Mouse (Mus musculus) adrenal gland, adult 18-20 months (tissue): ENCODE measurements around the gene Adgrl2. TPM values are rescaled to one million over a fixed set of nuclear protein-coding genes. Genes with fewer than 3 reads are reported as not detected.

Experiments
- DNase-seq, 2 experiments: peaks; one replicate each; pipeline ENCODE4 v3.0.0; 2021 to 2022; ENCODE audit warnings: low spot score in 2 of 2
- total RNA-seq, 2 experiments: library from RNA; stranded (reverse); gene quantifications; 1 replicate in 1 of 2; 2 replicates in 1 of 2; pipeline ENCODE4 v1.2.3; 2021

Adgrl2 gene
- total RNA-seq, 2 experiments from 2014 or later: 43.4 to 55.1 TPM

DNA sequence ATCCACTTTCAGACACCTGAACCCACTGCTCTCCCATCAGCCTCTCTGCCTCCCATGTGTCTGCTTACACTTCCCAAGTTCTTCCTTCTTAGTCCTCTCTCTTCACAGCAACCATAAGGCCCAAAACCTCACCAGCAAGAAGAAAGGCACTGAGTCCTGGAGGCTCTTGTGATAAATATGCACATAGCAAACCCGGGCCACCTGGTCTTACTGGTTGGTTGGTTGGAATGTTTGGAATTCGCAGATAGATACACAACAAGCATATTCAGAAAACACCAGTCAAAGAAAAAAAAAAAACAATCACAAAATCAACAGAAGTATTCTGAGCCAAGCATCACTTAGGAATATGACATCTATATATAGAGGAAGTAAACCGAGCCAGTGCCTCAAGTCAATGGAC lies 64.0 kb downstream of the Adgrl2 start:
- no peak for DNase-seq

DNA sequence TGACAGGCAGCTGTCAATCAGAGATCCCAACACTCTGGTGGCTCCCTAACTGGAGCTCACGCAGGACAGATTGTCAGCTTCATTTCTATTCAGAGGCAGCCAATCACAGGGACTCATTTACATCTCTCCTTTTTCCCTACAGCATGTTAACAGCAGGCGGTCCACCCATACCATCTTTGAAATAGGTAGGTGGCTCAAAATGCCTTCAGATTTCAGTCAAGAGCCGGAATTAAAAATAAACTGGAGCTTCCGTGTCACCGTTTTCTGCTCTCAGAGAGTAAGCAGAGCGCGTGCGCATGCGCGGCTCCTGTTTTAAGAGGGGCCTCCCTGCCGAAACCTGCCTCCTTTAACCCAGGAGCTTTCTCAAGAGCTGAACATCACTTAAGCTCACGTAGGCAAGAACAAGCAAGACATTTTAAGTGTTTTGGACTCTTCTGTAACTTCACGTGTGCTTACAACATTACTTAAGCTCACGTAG lies 67.7 kb downstream of the Adgrl2 start:
- no peak for DNase-seq

DNA sequence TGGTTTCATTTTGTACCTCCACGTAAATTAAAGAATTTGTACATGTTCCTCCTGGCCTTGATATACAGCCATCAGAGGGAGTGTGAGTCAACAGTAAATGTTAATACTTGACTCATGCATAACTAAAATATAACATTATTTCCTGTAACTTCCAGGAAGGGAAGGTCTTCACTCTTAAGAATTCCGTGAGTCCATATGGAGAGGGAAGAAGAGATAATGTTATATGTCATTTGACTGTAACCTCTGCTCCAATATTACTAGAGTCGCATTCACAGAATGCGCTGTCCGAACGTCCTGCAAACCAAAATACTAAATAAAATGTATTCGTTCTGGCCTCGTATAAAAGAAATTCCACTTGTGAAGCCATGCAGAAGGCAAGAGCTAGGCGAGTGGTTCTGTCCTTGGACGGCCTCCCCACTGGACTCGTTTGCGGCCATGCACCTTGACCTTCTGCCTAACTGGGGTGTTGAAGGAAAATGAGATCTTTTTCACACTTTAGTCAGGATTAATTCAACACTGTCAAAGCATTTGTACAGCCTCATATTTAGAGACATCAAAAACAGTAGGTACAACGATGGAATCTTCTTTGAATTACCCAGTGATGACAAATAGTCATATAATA lies 68.3 kb downstream of the Adgrl2 start:
- no peak for DNase-seq

DNA sequence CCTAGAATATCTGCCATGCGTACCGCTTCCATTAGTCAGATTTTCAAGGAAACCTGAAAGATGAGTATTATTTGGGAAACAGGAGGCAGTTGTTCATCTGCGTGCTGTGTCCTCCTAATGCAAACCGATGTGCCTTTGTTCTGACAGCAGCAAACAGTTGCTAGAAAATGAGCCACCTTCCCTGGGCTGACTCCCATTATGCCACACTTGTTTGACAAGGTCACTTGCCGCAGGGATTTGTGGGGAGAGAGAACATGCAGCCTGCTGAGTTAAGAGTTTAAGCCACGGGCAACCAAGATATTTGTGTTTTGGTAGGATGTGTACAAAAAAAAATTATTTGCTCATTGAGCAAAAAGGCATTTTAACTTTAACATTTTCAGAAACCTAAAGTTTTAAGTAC lies 69.5 kb downstream of the Adgrl2 start:
- no peak for DNase-seq

DNA sequence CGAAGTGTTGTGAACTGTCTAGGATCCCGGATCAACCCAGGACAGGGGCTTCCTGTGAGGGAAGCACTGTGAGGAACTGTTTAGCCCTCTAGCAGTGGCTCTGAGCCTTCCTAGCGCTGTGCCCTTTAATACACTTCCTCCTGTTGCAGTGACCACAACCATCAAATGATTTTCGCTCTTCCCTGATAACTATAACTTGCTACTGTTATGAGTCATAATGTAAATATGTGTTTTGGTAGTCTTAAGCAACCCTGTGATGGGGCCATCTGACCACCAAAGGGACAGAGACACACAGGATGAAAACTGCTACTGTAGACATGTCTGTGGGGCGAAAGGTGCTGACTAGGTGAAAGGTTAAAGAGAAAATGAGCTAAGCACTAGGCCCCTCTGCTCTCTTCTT lies 71.9 kb downstream of the Adgrl2 start:
- DNase-seq: no peak

DNA sequence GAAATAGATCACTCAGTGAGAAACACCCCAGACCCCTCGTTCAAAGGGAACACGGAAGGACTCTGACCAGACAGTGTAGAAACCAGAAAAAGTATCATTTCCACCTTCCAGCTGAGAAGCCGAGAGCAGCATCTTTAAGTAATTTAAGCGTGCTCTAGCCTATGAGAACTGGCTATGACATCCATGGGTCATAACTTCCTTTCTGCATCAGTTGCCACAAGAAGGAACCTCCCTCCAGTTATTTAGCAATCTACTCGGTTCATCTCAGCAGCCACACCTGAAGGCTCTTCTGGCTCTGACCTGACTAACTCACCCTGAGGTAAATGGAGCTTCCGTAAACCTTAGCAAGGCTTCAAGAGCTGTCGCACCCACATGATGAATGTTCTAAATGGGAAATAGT lies 72.5 kb downstream of the Adgrl2 start:
- DNase-seq: no peak

DNA sequence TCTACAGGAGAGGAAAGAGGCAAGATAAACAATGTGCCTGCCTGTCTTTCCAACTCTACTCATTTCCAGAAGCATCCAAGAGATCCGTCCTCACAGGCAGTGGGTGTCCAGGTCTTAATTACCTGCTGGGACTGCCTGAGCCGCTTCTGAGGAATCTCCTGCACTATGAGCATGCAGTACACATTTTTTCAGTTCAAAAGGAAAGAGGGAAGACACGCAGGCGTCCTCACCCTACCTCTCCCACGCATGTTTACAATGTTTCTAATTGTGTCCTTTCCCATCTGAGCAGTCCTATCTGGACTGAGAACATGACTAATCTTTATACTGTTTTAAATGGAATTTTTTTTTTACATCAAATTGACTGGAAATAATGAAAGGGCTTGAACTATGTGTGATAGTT lies 74.1 kb downstream of the Adgrl2 start:
- DNase-seq: no peak

DNA sequence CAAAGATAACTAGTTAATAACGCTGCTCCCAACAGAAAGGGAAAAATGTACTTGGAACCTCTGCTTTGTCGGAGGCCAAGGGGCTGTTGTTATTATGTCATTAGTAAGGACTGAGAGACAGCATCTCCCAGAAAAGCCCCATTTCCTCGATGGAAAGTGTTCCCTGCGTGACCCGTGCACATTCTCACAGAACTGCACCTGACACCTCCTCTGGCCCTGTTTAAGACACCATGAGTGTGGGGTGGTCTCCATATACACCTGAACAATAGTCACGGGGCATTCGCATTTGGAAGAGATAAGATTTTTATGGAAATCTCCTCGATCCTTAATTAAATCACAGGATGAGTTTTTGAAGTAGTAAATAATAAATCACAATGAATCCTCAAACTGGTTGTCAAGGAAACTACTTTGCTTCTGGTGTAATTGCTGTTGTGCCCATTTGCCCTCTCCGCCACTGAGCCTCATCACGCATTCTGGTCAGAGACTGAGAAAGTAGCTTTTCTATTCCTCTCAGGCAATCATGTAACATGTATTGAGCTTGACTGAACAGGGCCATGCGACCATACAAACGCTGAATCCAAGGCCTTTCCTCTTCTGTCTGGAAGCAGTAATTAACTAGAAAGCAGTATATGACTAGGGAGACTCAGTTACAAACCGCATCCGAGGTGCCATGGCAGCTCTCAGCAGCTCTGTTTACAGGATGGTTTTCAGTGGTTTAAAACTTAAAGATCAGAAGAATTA lies 77.2 kb downstream of the Adgrl2 start:
- DNase-seq: no peak

DNA sequence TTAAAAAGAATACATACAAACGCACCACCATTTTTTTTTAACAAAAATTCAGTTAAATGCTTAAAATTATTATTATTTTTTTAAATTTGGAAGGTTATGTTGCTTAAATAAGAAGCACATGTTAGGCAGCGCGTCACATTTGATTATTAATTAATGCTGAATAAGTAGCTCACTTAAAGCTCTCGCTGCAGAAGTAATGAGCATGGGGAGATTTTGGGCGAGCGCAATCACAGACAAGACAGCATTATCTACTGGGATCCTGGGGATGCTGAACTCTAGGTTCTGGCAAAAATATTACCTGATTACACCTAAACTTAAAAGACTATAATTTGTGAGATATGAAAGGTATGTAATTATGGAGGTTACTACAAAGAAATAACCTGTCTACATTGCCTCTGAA lies 77.8 kb downstream of the Adgrl2 start:
- no peak for DNase-seq

DNA sequence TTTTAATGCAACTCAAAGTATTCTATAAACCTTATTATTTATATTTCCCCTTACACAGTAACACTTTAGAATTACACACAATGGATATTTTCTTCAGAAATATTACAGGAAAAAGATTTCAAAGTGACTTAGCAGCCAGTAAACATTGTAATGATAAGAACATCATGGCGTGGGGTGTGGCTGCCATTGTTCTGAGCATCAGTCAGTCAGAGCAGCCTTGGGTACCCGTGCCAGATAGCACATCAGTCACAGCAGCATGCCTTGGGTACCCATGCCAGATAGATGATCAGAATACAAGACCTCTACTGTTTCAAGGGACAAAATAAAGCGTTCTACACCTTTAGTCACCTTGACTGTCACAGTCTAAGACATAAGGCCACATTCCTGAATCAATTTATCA lies 82.5 kb downstream of the Adgrl2 start:
- DNase-seq: no peak

DNA sequence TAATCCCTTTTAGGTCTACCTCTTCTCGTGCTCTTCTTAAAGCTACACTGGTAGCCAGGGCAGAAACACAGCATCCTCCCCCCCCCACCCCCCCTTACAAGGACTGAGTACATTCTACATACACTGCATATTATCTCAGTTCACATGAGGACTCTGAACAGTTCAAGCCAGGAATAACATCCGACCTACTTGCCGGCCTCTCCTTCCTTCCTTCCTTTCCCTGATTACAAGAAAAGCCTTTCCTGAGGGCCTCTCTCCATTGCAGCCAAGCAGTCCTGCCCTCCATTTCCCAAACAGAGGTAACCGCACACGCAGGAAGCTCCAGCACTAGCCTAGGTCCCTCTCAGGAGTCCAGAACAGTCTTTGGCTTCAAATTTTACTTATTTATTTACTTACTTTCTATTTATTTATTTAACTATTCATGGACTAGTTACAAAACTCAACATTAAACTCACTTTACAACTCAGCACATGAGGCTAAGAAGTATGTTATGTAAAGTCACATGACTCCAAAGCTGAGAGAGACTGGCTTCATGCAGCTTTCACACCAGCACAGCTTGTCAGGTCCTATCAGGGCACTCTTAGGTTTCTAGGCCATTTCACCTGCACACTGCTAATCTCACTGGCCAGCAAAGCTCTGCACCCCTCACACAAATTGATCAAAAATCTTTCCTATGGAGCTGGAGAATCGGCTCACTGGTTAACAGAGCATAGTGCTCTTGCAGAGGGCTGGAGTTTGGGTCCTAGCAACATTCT lies 83.2 kb downstream of the Adgrl2 start:
- no peak for DNase-seq

DNA sequence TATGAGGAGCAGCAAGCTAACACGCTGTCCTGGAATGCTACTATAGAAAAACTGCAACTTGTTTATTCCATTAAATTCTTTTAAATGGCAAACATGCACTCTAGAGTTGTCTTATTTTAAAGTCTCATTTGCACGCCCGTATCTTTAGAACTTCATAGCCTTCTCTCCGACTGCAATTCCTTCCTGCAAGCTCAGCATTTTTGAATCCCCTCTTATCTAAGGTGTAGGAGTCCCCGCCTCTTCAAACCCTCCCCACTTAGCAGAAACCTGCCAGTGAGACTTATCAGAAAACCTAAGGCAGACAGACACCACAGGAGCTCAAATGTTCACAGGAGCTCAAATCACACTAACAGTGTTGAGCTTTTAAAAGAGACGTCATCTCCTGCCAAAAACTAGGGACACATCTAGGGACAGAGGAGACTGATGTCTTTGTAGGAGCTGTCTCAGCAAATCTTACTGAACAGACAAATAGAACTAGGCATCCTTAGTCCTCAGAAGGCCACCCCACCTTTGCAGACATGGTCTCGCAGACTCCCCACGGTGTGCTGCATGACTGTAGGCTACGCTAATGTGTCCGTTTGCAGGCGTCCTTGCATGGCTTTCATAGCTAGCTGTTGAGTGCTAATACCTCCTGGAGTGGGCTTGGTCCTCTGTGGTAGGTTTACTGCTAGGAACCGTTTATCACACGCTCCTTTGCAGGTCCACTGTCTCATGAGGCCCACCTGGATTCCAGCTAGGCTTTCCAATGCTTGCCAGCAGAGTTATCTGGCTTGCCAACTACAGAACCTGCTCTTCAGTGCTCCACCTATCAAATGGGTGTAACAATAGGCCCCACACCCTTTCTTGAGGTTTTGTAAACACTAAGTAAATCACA lies 84.2 kb downstream of the Adgrl2 start:
- no peak for DNase-seq

DNA sequence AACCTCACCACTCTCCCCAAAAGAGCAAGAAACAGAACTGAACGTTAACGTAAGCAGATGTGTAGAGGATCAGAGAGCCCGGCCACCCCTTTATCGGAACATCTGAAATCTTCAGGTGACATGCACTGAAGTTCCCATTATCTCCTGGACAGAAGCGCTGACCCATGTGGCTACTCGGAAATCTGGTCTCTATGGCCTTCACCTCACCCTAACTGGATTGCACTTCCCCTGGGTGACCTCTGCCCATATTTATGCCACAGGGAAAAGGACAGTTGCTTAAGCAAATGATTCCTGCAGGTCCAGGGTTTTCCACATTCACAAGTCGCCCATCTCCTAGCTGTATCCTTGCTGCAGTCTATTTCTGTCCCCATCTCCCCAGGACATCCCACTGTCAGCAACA lies 84.9 kb downstream of the Adgrl2 start:
- no peak for DNase-seq

DNA sequence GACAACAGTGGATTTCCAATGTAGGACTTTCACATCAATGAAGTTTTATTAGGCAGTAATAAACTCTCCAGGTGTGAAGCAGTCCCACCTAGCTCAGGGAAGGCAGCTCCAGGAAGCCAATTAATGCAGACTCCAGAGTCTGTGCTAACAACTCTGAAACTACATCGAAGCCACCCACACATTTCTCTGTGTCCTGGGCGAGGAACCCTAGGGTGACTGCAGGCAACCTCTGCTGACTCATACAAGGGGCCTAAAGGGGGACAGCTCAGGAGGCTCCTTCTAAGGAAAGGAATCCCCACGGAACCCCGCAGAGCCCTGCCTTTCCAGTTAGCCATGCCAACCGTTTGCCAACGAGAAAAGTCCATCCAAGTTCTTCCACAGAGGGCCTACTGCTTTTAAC lies 90.5 kb downstream of the Adgrl2 start:
- DNase-seq: no peak

DNA sequence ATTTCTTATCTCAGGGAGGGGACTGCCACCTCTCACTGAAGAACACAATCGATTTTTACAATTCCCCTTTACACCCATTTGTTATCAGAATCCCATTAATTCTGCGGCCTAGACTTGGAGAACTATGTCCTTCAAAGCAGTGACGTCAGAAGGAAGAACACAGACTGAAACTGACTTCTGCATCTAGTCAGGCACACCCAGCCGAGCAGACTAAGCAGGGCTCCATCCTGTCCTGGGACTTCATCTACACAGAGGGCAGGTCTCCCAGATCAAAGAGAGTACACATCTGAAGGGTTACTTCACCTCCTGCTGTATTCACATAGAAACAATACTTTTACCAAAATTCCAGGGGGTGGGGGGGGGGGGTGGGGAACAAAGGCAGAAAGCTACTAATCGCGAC lies 90.9 kb downstream of the Adgrl2 start:
- DNase-seq: no peak

DNA sequence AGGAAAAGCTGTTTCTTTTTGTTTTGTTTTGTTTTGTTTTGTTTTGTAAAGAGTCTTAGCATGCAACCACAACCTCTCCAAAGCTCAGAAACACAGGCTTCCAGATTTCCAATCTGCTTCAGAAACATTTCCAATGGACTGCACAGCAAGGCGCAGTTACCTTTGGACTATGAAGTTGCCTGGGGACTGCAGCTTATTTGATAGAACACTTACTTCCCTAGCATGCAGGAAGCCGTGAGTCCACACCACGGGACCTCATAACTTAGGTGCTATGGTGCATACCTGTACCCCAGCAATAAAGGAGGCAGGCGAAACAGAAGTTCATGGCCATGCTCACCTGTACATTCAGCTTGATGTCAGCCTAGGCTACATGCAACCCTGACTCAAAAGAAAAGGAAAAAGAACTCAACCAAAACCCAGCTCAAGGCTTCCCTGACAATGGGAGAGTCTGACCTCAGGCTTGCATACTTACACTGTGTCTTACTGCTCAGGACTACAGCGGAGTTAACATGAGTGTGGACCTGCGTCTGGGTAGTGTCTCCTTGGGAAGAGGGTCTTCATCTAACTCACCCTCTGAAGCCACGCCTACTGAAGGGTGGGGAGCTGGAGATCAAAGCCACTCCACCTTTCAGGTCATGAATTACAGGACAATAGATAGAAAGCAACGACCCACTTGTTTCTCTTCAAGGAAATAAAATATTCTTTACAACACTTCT lies 91.7 kb downstream of the Adgrl2 start:
- DNase-seq: no peak

DNA sequence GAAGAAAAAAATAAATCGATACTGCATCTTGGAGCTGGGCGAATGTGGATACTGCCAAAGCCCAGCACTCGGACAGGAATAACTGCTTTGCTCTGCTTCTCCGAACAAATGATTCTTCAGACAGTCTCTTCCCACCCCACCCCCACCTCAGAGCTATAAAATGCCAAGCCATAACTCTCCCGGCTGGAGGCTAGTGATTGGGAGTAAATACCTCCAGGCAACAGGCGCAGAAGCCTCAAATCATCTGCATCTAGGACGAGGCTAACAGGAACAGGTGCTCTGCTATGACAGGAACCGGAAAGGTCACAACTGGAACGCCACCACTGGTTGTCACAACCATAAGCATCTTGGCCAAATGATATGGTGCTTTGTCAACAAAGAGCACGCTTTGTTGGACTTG lies 94.1 kb downstream of the Adgrl2 start:
- DNase-seq: no peak

DNA sequence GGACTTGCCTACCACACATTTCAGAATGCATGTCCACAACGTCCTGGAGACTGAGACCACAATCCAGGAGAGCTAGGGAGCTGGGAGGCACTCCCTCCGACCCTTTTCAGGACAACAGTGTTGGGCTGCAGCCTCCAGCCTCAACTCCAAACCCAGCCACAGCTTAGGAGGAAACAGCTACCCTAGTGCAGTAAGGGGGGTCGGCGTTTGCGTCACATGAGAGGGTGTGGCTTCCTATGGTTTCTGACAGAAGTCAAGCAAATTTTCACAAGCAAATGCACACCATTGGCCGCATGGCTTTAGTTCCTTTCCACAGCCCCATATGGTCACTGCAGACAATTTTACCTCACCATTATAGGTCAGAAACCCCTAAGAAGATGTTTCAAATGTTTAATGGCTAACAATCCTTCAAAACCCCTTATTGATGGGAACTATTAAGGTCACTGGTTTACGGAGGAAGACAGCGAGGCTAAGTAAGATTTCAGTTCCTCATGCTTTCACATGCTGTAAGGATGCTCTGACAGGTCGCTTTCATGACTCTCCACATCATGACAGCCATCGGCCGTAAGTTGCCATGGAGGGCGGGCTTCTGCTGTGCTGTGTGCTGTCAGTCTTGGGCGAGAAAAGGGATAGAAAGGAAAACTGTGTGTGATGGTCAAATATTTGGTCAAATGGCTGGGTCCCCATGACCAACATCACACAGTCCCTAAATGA lies 94.8 kb downstream of the Adgrl2 start:
- no peak for DNase-seq

DNA sequence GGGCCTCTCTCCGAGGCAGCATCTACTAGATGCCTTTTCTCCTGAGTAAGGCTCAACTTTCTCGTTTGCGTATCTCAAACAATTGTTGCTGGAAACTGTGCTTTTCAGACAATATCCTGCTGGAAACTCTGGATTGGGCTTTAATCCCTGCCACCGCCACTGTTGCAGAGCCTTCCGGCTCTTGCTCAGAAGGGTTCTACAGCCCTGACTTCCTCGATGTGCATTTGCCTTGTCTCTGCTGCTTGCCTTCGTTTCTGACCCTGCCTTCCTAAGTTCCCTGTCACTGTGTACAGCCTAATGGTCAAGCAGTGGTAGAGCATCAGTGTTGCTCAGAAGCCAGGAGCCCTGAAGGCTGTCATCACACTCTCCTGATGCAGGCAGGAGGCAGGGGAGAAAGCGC lies 95.5 kb downstream of the Adgrl2 start:
- DNase-seq: no peak

DNA sequence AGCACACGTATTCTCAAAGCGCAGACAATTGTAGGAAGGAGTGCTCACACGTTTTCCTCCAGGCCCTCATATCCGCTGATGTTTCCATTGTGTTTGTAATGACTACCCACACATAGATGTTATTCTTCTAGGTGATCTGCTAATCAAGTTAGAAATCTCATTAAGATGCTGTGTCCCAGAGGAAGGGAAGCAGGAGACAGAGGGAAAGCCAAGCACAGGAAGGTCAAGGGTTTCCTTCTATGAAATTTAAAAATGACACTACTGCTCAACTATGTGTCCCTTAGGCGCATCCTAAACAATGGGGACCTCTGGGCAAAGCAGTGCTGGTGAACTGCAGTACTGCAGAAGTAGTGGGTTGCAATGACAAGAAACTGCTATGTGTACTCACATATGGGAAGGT lies 102.5 kb downstream of the Adgrl2 start:
- no peak for DNase-seq
